Mouse (Mus musculus) urinary bladder, postnatal 36 days (tissue): Measurements from ENCODE around the gene Hspa12b.
"Not testable (repeated sequence)": the region's sequence is repeated elsewhere in the genome, so short reads cannot be mapped to it uniquely, and the experiment has no call there.

Source experiments
- DNase-seq, 2 experiments: peaks; one replicate each; pipeline ENCODE4 v3.0.0; 2022; ENCODE audit warnings: low spot score in 2 of 2, mixed read lengths in 1 of 2

Gene Hspa12b

GRCm38 (mm10) chr2:131127161-131127730 lies at the start of gene Hspa12b:
Gene Hspa12b (plus strand): TSS chr2:131127280.
- DNase-seq, result peak in 1 of 2 experiments; percentile 55

GRCm38 (mm10) chr2:131080507-131080906 lies 46.6 kb upstream of the Hspa12b start:
- no peak for DNase-seq

GRCm38 (mm10) chr2:131084206-131084605 lies 42.9 kb upstream of the Hspa12b start:
- DNase-seq, result no peak

GRCm38 (mm10) chr2:131086667-131087390 lies 40.3 kb upstream of the Hspa12b start, which contains the start of gene Siglec1:
Gene Siglec1 (minus strand): TSS chr2:131086765.
- DNase-seq, result no peak

- DNase-seq, result no peak
These were observed 38.5 kb upstream of the Hspa12b start for GRCm38 (mm10) chr2:131088581-131088980.

- no peak for DNase-seq
These were observed 37.4 kb upstream of the Hspa12b start for GRCm38 (mm10) chr2:131089634-131090033.

- peak in 1 of 2 experiments; percentile 40 for DNase-seq
These were observed 36.2 kb upstream of the Hspa12b start for GRCm38 (mm10) chr2:131090852-131091251.

GRCm38 (mm10) chr2:131093577-131093976 lies 33.5 kb upstream of the Hspa12b start:
- peak in 1 of 2 experiments; percentile 0 for DNase-seq

GRCm38 (mm10) chr2:131094823-131095222 lies 32.3 kb upstream of the Hspa12b start:
- peak; percentile 79 to 80 for DNase-seq

GRCm38 (mm10) chr2:131096101-131096795 lies 30.8 kb upstream of the Hspa12b start:
- peak; percentile 52 to 64 for DNase-seq

GRCm38 (mm10) chr2:131097087-131097486 lies 30.0 kb upstream of the Hspa12b start:
- no peak for DNase-seq

- DNase-seq, result no peak
These were observed 25.6 kb upstream of the Hspa12b start for GRCm38 (mm10) chr2:131101530-131101929.

GRCm38 (mm10) chr2:131104021-131104420 lies 23.1 kb upstream of the Hspa12b start:
- no peak for DNase-seq

GRCm38 (mm10) chr2:131105061-131105460 lies 22.0 kb upstream of the Hspa12b start:
- DNase-seq, result not testable (repeated sequence)

- no peak for DNase-seq
These were observed 21.1 kb upstream of the Hspa12b start for GRCm38 (mm10) chr2:131105989-131106388.

- DNase-seq, result no peak
These were observed 8.0 kb upstream of the Hspa12b start for GRCm38 (mm10) chr2:131118968-131119574.

GRCm38 (mm10) chr2:131124166-131124565 lies 2.9 kb upstream of the Hspa12b start:
- no peak for DNase-seq

- DNase-seq, result no peak
These were observed 1.7 kb upstream of the Hspa12b start for GRCm38 (mm10) chr2:131125157-131125963.

GRCm38 (mm10) chr2:131125964-131126815 lies 890 bp upstream of the Hspa12b start:
- no peak for DNase-seq

- no peak for DNase-seq
These were observed 1.1 kb downstream of the Hspa12b start for GRCm38 (mm10) chr2:131128211-131128610.
